Mouse (Mus musculus) left cerebral cortex, adult 8-10 months (tissue): Measurements from ENCODE around the gene Tnfaip8l2. TPM values are rescaled to one million over a fixed set of nuclear protein-coding genes. Genes with fewer than 3 reads are reported as not detected.
A peak's percentile ranks its signal among the peaks of the same experiment; 100 is the strongest.
"Not testable (repeated sequence)": the region's sequence is repeated elsewhere in the genome, so short reads cannot be mapped to it uniquely, and the experiment has no call there.

Experiments
- DNase-seq, 2 experiments: peaks; one replicate each; pipeline ENCODE4 v3.0.0; 2022; ENCODE audit warnings: low spot score in 2 of 2
- microRNA-seq, 2 experiments: library from miRNA; unstranded; fragments of <30 nt; microRNA quantifications; one replicate each; pipeline ENCODE4 v1.2.0; 2022
- total RNA-seq, 4 experiments: library from RNA; stranded (reverse); gene quantifications; 2 replicates each; pipeline ENCODE4 v1.2.4; 2022

The Tnfaip8l2 gene
- total RNA-seq, 4 experiments from 2014 or later, result 2.3 to 6.7 (median 4.3) TPM

DNA sequence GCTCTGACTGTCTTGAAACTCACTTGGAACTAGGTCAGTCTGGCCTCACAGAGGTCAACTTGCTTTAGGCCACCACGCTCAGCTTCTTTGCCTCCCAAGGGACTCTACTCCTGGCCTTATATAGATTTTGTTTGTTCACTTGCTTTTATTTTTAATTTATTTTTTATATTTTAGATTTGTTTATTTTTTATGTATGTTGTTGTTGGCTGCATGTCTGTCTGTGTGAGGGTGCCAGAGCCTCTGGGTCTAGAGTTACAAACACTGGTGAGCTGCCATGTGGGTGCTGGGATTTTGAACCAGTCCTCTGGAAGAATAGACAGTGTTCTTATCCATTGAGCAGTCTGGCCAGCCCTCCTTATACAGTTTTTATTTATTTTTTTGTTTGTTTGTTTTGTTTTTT, 29.4 kb downstream of the Tnfaip8l2 start:
- no peak for DNase-seq

DNA sequence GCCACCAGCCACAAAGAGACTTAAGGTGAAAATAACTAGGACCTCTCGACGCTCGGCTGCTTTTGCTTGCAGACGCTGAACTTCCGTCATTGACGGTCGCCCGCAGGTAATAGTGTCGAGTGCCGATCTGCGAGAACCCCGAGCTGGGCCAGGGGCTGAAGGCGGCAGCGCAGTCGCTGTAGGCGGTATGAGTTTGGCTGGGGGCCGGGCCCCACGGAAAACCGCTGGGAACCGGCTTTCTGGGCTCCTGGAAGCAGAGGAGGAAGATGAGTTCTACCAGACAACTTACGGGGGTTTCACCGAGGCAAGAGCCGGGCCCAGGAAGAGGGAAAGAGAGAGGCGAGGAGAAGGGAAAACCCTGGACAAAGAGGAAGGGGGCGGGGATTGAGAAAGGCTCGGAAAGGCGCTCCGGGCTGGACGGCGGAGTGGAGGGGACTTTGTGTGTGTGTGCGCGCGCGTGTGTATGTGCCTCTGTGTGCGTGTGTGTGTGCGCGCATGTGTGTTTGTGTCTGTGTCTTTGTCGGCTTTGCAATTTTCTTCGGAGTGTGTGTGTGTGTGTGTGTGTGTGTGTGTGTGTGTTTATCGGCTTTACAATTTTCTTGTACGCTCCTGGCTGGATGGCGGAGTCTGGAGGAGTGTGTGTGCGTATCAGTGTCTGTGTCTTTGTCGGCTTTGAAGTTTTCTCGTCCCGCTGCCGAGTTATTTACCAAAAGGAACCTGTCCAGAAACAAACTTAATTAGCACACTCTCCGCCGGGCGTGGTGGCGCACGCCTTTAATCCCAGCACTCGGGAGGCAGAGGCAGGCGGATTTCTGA, 31.0 kb downstream of the Tnfaip8l2 start, which contains the start of gene Vps72:
Gene Vps72, plus strand, starts transcription at position 112 of the 816 bp plus-strand sequence.
- DNase-seq, result peak; percentile 83 to 85

DNA sequence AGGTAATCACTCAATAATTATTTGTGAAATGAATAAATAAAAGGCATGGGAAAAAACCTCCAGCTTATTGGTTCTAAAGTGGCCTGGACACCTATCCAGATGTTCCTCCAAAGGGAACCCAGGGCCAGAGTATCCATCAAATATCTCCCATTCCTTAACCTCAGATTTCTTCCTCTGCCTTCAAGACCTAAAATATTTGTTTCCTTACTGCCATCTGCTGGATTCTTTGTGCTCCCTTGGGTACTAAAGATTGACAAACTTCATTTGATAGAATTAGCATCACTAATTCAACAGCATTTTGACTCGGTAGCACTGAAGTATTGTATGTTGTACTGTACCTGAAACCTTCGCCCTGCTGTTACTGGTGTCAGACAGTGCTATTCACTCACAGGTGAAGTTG, 34.3 kb downstream of the Tnfaip8l2 start:
- no peak for DNase-seq

DNA sequence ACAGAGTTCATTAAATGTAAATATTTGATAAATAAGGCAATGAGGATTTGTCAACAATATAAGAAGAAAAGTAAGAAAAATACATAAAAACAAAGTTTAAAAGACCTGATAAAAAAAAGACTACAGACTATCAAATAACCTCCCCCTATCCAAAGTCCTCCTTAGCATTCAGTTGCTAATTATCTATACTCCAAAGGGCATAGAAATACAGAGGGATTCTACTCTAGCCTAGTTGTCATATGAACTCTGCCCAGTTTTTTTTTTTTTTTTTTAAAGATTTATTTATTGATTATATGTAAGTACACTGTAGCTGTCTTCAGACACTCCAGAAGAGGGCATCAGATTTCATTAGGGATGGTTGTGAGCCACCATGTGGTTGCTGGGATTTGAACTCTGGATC, 34.9 kb downstream of the Tnfaip8l2 start:
- DNase-seq, result not testable (repeated sequence)

DNA sequence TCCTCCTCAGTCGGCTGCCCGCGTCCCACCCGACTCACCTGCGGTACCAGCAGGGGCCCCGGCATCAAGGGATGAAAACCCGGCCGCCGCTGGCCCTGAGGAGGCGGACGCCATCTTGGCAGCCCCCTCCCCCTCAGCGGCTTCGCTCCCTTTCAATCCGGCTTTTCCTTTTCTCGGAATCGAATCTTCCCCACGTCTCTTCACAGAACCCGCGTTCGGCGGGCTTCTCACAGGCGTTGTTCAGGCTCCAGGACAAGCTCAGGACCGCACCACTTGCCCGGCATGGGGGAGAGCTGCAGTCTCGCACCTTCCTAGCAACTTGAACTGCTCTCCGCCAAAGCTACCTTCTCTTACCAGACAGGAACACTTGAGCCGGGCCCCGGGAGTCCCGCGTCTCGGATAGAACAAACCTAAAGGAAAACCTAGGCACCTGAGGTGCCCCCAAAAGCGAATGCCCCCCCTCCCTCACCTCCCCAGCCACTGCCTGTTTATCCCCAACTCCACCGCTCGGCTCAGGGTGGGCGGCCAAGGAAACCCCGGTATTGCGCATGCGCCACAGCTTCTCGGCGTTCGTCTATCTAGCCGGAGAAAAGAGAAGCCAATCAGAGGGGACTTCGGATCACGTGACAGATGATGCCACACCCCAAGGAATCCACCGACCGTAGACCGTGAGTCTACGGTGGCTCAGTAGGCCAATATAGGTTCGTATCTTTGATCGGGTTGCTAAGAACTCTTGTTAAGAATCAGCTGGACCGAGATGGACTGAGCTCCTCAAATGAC, 35.6 kb downstream of the Tnfaip8l2 start, which contains the start of gene Pip5k1a:
Gene Pip5k1a, minus strand, starts transcription at position 593 of the 780 bp plus-strand sequence.
- DNase-seq, result peak; percentile 92 to 96

DNA sequence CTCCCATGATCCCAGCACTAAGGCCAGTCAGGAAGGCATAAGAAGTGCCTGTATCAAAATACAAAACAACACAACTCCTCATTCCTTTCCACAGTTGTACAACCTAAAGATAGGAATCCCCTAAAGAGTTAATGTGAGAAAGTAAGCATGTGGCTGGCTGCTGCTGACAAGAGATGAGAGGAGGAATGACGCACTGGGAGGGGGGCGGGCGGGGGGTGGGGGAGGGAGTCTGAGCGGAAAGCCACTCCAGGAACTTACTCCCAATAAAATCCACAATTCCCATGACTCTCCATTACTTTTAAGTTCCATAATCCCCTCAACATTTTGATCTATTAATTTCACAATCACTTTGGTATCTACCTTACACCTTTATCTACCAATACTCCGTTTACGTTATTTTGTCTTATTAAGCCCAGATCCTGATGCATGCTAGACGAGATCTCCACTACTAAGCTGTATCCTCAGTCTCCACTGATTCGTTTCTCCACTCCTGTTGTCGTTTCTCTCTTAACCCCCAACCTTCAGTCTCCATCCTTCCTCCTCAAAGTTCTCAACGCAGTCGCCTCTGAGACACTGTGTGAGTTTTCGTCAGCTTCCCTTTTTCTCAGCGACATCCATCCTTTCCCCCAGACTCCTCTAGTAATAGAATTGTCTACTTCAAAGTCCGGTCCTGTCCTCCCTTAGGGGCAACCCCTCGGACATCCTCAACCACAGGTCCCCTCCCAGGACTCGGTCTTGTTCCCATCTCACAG, 36.4 kb downstream of the Tnfaip8l2 start:
- DNase-seq, result no peak

DNA sequence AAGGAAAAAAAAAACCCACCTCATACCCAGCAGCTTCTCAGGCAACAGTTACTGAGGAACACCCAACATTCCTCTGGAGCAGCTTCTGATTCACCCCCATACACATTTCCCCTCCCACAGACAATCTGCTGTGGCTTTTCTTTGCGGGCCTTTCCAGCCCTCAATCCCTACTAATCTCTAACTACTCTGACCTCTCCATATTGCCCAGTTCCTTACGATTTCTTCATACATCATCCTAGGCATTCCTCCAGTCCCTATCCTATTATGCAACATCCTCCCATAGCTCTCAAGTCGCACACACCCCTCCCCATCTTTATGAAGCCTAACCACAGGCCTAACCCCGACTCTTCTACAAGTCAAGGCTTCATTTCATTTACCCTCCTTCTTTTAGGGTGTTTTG, 37.0 kb downstream of the Tnfaip8l2 start:
- DNase-seq, result peak in 1 of 2 experiments; percentile 35

DNA sequence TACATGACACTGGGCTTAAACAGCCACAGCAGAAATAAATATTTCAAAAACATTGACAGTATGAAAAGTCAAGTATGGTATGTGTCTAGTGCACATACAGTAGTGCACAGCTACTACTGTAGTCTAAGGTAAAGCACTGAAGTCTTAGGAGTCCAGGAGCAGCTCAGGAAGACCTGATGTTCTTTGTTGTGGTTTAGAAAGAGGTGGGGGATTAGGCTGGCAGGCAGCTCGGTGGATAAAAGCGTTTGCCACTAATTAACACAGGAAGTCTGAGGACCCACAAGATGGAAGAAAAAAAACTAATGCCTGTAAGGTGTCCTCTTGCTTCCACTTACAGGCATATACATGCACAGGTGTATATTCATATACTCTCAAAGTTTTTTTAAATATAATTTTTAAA, 41.3 kb downstream of the Tnfaip8l2 start:
- no peak for DNase-seq

Small RNA genes within 50 kb of the gene (microRNA-seq; reads per million reads assigned to microRNA genes)
- gene Mir8099-1, result 0 reads per million in 2 experiments

Other genes with a start within 250 kb of the Tnfaip8l2 start
- gene Selenbp1, start 209.3 kb downstream of the Tnfaip8l2 start, total RNA-seq, result 10 to 100 TPM; 10.2 to 12.8 (median 11.4) TPM
- gene Rfx5, start 188.3 kb downstream of the Tnfaip8l2 start, total RNA-seq, result 10 to 100 TPM; 25.3 to 30.5 (median 27.1) TPM
- 10 to 100 TPM; 54.8 to 65.9 (median 59.6) TPM for gene Pi4kb, start 167.6 kb downstream of the Tnfaip8l2 start, total RNA-seq
- gene Zfp687, start 126.9 kb downstream of the Tnfaip8l2 start, total RNA-seq, result 10 to 100 TPM; 33.2 to 36.0 (median 35.2) TPM
- gene Psmd4, start 99.7 kb downstream of the Tnfaip8l2 start, total RNA-seq, result 100 to 1,000 TPM; 153 to 167 (median 156) TPM
- 10 to 100 TPM; 49.9 to 53.7 (median 51.0) TPM for gene Pip5k1a, start 35.4 kb downstream of the Tnfaip8l2 start, total RNA-seq
- gene Vps72, start 31.3 kb downstream of the Tnfaip8l2 start, total RNA-seq, result 10 to 100 TPM; 42.8 to 48.3 (median 43.1) TPM
- gene Tmod4, start 17.9 kb downstream of the Tnfaip8l2 start, total RNA-seq, result under 1 TPM in 2 of 4 experiments, not detected in 2; 0.51 to 0.62 TPM
- 10 to 100 TPM; 49.3 to 55.8 (median 50.5) TPM for gene Scnm1, start 8.3 kb downstream of the Tnfaip8l2 start, total RNA-seq
- 10 to 100 TPM; 12.8 to 17.7 (median 15.5) TPM for gene Lysmd1, start 8.3 kb downstream of the Tnfaip8l2 start, total RNA-seq
- 10 to 100 TPM; 22.8 to 27.3 (median 24.9) TPM for gene Sema6c, start 18.1 kb upstream of the Tnfaip8l2 start, total RNA-seq
- 10 to 100 TPM; 10.4 to 12.5 (median 12.1) TPM for gene Gabpb2, start 75.6 kb upstream of the Tnfaip8l2 start, total RNA-seq
- 10 to 100 TPM; 63.5 to 76.2 (median 69.3) TPM for gene Cdc42se1, start 86.4 kb upstream of the Tnfaip8l2 start, total RNA-seq
- 100 to 1,000 TPM; 280 to 293 (median 288) TPM for gene Mllt11, start 89.8 kb upstream of the Tnfaip8l2 start, total RNA-seq
- under 1 TPM; 0.24 to 0.67 (median 0.41) TPM for gene Gm128, start 99.2 kb upstream of the Tnfaip8l2 start, total RNA-seq
- under 1 TPM in 3 of 4 experiments, not detected in 1; 0.37 to 0.72 (median 0.67) TPM for gene Bnipl, start 108.8 kb upstream of the Tnfaip8l2 start, total RNA-seq
- gene Mindy1, start 139.0 kb upstream of the Tnfaip8l2 start, total RNA-seq, result 10 to 100 TPM; 20.7 to 24.3 (median 22.4) TPM
- gene Prune1, start 139.7 kb upstream of the Tnfaip8l2 start, total RNA-seq, result 10 to 100 TPM; 24.0 to 27.2 (median 25.2) TPM
- 1 to 10 TPM in 2 of 4 experiments, under 1 TPM in 2; 0.33 to 1.6 (median 0.93) TPM for gene Anxa9, start 164.8 kb upstream of the Tnfaip8l2 start, total RNA-seq
- gene Cers2, start 172.4 kb upstream of the Tnfaip8l2 start, total RNA-seq, result 10 to 100 TPM; 51.9 to 63.7 (median 56.1) TPM
- gene Setdb1, start 214.8 kb upstream of the Tnfaip8l2 start, total RNA-seq, result 10 to 100 TPM; 31.6 to 36.9 (median 34.8) TPM